Mouse (Mus musculus) erythroblast, adult 5-6 weeks (primary cell): ENCODE data around the gene Chst15. TPM values are rescaled to one million over a fixed set of nuclear protein-coding genes. Genes with fewer than 3 reads are reported as not detected.

Experiments
- ATAC-seq: replicated peaks from 2 replicates; pipeline ENCODE4 v1.8.0; 2016; ENCODE audit warnings: moderate number of reproducible peaks, mild to moderate bottlenecking, moderate TSS enrichment, inconsistent platforms; ENCODE audit not compliant: poor library complexity, low FRiP score, severe bottlenecking
- total RNA-seq, 2 experiments: library from RNA; stranded (forward) in 1 of 2; stranded (reverse) in 1 of 2; fragments of 150-400 nt in 1 of 2; fragments of 200-764, 138-1000 nt in 1 of 2; gene quantifications; 2 replicates each; pipeline versions ENCODE4 v1.2.3 to v1.2.4; 2015 to 2017; ENCODE audit warnings: low replicate concordance in 2 of 2

Gene Chst15
- total RNA-seq, 2 experiments from 2014 or later, result 4.8 to 6.7 TPM

GRCm38 (mm10) chr7:132305492-132306375, 11.3 kb downstream of the Chst15 start:
- no peak for ATAC-seq

GRCm38 (mm10) chr7:132304424-132305085, 12.5 kb downstream of the Chst15 start:
- no peak for ATAC-seq

GRCm38 (mm10) chr7:132303988-132304387, 13.0 kb downstream of the Chst15 start:
- no peak for ATAC-seq

- ATAC-seq, result no peak
These were observed 14.4 kb downstream of the Chst15 start for GRCm38 (mm10) chr7:132302508-132303241.

- no peak for ATAC-seq
These were observed 17.3 kb downstream of the Chst15 start for GRCm38 (mm10) chr7:132299661-132300210.

GRCm38 (mm10) chr7:132298412-132298990, 18.5 kb downstream of the Chst15 start:
- no peak for ATAC-seq

- ATAC-seq, result no peak
These were observed 20.2 kb downstream of the Chst15 start for GRCm38 (mm10) chr7:132296661-132297443.

- ATAC-seq, result no peak
These were observed 20.9 kb downstream of the Chst15 start for GRCm38 (mm10) chr7:132296132-132296531.

GRCm38 (mm10) chr7:132287340-132287664, 29.7 kb downstream of the Chst15 start:
- ATAC-seq, result no peak

- no peak for ATAC-seq
These were observed 30.2 kb downstream of the Chst15 start for GRCm38 (mm10) chr7:132286630-132287339.

GRCm38 (mm10) chr7:132284795-132285194, 32.2 kb downstream of the Chst15 start:
- ATAC-seq, result no peak

- no peak for ATAC-seq
These were observed 32.8 kb downstream of the Chst15 start for GRCm38 (mm10) chr7:132284048-132284737.

- no peak for ATAC-seq
These were observed 34.5 kb downstream of the Chst15 start for GRCm38 (mm10) chr7:132282576-132282975.

GRCm38 (mm10) chr7:132282161-132282560, 34.9 kb downstream of the Chst15 start:
- ATAC-seq, result no peak

GRCm38 (mm10) chr7:132281753-132282152, 35.3 kb downstream of the Chst15 start:
- no peak for ATAC-seq

- ATAC-seq, result no peak
These were observed 38.4 kb downstream of the Chst15 start for GRCm38 (mm10) chr7:132278658-132279057.

GRCm38 (mm10) chr7:132276287-132276686, 40.7 kb downstream of the Chst15 start:
- ATAC-seq, result no peak
